Mouse (Mus musculus) gastrocnemius, adult 18-20 months (tissue): ENCODE measurements around the gene Map7d3. TPM values are rescaled to one million over a fixed set of nuclear protein-coding genes. Genes with fewer than 3 reads are reported as not detected.
A peak's percentile ranks its signal among the peaks of the same experiment; 100 is the strongest.

ENCODE experiments used
- DNase-seq: peaks from one replicate; pipeline ENCODE4 v3.0.0; 2021; ENCODE audit warnings: low spot score
- long read RNA-seq, 2 experiments: library from polyadenylated mRNA; stranded (forward); transcript quantifications; one replicate each; pipeline ENCODE4 v2.0.0; 2021
- total RNA-seq, 2 experiments: library from RNA; stranded (reverse); gene quantifications; 2 replicates each; pipeline ENCODE4 v1.2.3; 2021

The Map7d3 gene
- total RNA-seq: under 1 TPM; 0.14 to 0.21 TPM
- long read RNA-seq, experiment 1, partial matches to known transcripts: 0 of 1 reads
- long read RNA-seq, experiment 1, other reads (novel, unspliced or antisense): 0 of 1 reads
- long read RNA-seq, experiment 2: 0 reads

- DNase-seq: no peak
These were observed at the start of gene Map7d3 for GRCm38 (mm10) chrX:56821765-56822603. TSS of gene Map7d3 (minus strand) at chrX:56822326.

DNA sequence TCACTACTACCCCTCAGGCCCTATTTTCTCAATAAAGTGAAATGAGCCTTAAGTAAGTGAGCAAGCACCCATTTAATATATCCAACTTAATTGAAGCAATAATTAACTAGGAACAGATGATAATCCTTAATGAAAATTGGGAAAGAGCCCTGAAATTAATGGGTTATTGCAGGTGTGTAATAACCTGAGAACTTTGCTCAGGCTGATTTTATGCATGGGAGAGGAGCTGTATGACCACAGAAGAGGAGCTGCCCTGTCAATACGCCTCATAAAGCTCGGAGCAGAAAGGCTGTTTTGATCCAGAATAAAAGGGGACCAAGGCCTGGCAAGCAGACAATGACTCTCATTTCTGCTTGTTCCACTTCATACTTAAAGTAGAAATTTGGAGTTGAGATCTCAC lies 47.7 kb upstream of the Map7d3 start, which contains the start of gene Adgrg4:
Gene Adgrg4 (plus strand): TSS at position 301 of the 400 bp plus-strand sequence.
- DNase-seq: no peak

- DNase-seq: no peak
These were observed 19.1 kb upstream of the Map7d3 start for GRCm38 (mm10) chrX:56841255-56841654.

DNA sequence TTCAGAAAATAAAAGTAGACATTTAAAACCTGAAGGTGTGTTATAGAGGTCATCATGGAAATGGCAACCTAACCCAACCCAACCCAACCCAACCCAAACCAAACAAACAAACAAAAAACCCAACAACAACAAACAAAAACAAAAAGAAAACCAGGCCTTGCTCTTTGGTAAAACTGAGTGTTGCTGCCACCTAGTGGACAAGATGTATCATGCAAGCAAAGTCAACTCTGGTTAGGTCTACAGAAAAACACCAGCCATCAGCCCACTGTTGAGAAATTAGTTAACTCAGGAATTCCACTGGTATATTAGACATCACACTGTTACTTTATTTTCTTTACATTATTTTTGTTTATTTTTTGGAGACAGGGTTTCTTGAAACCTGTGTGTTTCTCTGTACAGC lies 17.2 kb upstream of the Map7d3 start:
- DNase-seq: peak; percentile 20

- no peak for DNase-seq
These were observed 13.7 kb upstream of the Map7d3 start for GRCm38 (mm10) chrX:56835842-56836241.

DNA sequence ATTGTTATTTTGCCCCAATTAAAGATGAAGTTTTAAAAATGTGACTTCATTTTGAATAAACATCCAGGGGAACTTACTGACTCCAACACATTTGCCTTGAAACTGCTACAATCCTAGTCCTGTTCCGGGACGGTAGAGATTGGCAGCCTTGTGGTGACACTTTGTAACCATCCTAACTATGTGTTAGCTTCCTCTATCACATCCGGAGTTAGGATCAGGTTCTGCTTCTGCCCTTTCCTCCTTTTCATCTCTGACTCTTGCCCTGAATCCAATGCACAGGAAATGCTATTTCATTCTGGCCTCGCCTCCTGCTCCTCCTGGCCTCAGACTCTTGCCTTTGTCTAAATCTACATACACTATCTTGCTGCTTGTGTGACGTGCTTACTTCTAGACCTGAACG lies 5.4 kb upstream of the Map7d3 start:
- no peak for DNase-seq

- peak; percentile 54 for DNase-seq
These were observed 30.9 kb downstream of the Map7d3 start for GRCm38 (mm10) chrX:56791268-56791667.

GRCm38 (mm10) chrX:56790591-56790990 lies 31.5 kb downstream of the Map7d3 start:
- DNase-seq: no peak

DNA sequence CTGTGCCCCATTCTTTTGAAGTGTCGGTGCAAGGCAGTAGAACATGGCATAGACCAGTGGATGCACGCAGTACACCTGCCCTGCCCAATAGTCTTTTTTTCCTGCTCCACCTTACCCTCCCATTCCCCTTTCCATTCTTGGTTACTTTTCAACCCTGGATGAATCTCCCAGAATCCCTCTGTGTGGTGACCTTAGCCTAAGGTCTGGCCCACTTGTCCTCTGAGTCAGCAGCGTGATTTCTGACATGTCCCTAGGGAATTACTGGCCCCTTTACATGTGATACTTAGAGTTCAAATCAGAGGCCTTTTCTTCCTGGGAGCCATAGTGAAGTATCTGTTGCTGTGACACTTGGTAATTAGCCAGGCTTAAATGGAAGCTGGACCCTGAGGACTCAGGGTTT lies 34.6 kb downstream of the Map7d3 start:
- DNase-seq: no peak

DNA sequence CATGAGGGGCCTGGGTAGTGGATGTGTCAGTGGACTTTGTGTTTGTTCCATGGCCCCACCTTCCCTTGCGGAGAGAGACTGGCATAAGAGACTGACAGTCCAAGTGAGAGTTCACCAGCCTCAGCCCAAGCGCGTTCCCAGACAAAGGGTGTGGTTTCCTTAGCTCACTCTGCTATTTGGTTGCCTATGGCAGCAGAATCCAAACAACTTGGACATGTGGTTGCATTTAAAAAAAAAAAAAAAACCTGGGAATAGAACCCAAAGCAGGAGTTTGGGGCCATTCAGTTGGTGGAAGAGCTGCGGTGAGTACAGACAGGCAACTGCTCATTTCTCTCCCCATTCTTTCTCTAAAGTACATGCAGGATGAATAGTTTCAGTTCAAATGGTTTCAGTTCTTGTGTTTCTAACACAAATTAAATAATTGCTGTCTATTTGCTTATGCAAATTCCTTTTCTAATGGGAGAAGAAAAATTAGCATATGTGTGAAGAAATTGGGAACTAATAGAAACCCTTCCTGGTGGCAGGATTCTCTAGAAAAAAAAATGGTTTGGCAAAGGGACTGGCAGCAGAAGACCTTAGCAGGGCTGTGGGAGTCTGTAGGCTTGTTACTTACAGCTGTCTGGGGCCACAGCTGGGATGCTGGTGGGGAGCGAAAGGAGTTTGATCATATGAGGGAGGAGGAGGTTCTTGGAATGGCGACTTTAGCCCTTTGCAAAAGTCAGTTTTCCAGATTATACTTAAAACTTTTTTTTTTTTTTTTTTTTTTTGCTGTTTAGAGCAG lies 35.7 kb downstream of the Map7d3 start:
- peak; percentile 45 for DNase-seq

- no peak for DNase-seq
These were observed 48.8 kb downstream of the Map7d3 start for GRCm38 (mm10) chrX:56773329-56773728.

DNA sequence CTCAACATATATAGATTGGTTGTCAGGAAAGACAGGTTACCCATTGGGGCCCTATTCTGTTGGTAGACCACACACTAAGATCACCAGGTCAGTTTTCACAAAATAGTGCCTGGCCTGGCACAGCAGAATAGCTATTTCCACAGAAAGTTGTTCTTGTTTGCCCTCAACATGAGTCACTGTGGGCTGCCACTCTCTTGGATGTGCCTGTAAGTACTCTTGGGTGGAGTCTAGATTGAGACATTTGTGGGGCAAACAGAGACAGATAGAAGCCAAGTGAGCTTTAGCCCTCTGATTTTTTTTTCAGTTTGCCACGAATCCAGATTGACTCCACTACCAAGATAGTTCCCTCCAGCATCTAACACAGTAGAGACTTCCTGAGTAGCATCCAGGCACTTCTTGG lies 50.4 kb downstream of the Map7d3 start:
- no peak for DNase-seq

- no peak for DNase-seq
These were observed 52.3 kb downstream of the Map7d3 start for GRCm38 (mm10) chrX:56769838-56770237.

DNA sequence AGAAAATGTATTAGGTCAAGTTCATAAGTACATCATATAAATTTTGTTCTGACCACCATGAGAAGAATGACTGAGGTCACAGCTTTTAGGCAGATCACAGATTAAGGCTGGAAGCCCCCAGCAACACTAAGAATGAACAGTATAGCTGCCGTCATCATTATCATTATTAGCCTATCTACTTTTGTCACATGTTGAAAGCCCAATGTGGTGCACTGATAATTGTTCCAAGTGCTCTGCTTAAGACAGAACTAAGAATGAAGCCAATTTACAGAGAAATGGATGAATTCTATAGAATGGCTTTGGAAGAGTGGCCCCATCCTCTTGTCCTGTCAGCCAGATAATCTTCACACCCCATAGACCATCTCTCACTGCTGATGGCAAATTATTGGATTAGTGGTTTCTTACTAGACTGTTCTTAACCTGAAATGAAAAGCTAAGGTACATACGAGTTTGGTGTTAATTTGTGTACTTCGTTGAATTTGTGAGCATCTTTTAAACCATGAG lies 61.8 kb downstream of the Map7d3 start:
- DNase-seq: no peak

DNA sequence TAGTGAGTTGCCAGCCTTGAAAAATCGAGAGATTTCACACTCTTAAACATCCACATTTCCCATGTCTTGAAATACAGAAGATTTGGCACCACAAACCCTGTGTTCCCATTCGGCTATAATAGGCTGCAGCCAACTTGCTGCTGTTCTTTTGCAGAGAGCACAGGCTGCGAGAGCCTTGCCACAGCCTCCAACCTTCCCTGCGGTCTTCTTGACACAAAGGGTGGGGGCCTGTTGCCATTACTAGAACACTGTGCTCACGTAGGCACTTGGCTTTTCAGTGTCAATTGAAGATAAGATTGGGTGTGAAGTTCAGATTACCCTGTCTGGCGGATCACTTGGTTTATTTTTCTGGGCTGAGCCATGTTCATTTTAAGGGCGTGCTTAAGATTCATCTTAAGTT lies 65.8 kb downstream of the Map7d3 start:
- peak; percentile 2 for DNase-seq

DNA sequence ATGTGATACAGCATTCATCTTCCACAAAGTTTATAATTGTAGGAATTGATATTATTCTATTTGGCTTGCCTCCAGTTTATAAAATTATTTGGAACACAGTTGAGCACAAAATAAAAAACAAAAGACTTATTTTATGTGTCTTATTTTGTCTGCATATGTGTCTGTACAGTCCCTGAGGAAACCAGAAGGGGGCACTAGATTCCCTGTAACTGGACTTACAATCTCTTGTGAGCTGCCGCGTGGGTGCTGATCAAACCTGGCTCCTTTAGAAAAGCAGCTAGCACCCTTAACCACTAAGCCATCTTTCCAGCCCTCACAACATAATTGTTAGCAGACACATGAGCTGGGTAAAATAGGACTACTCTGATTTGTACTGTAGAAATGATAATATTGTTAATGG lies 66.5 kb downstream of the Map7d3 start:
- DNase-seq: peak; percentile 53

GRCm38 (mm10) chrX:56753317-56754289 lies 68.5 kb downstream of the Map7d3 start:
- no peak for DNase-seq

- DNase-seq: peak; percentile 13
These were observed 70.0 kb downstream of the Map7d3 start for GRCm38 (mm10) chrX:56752144-56752543.

- peak; percentile 3 for DNase-seq
These were observed 70.6 kb downstream of the Map7d3 start for GRCm38 (mm10) chrX:56751536-56751935.
